Mouse (Mus musculus) midbrain, embryonic 15.5 days (tissue): ENCODE results near the gene Fads2. TPM values are rescaled to one million over a fixed set of nuclear protein-coding genes. Genes with fewer than 3 reads are reported as not detected.

Experiments
- ATAC-seq: fragments of 200-750 bp; cut with Nextera tagmentation; replicated peaks from 2 replicates; pipeline ENCODE4 v1.8.0; 2017; ENCODE audit warnings: moderate TSS enrichment
- H3K27ac ChIP-seq: fragments of 300-500 bp; sonication (generic); 2 replicates; pipeline ENCODE4 v1.5.1; 2015; ENCODE audit warnings: mild to moderate bottlenecking, inconsistent platforms
- H3K27me3 ChIP-seq: fragments of 300-500 bp; sonication (generic); replicated peaks from 2 replicates; pipeline ENCODE4 v1.6.1; 2015; ENCODE audit warnings: inconsistent platforms
- H3K36me3 ChIP-seq: fragments of 300-500 bp; sonication (generic); replicated peaks from 2 replicates; pipeline ENCODE4 v1.6.1; 2015; ENCODE audit warnings: inconsistent platforms
- H3K4me1 ChIP-seq: fragments of 300-500 bp; sonication (generic); 2 replicates; pipeline ENCODE4 v1.6.1; 2015; ENCODE audit warnings: inconsistent platforms
- H3K4me2 ChIP-seq: fragments of 300-500 bp; sonication (generic); 2 replicates; pipeline ENCODE4 v1.6.1; 2015; ENCODE audit warnings: inconsistent platforms, mild to moderate bottlenecking, moderate library complexity
- H3K4me3 ChIP-seq: fragments of 300-500 bp; sonication (generic); 2 replicates; pipeline ENCODE4 v1.5.1; 2015; ENCODE audit warnings: mild to moderate bottlenecking, inconsistent platforms
- H3K9ac ChIP-seq: fragments of 300-500 bp; sonication (generic); 2 replicates; pipeline ENCODE4 v1.6.1; 2015; ENCODE audit warnings: mild to moderate bottlenecking, inconsistent platforms
- H3K9me3 ChIP-seq: fragments of 300-500 bp; sonication (generic); 2 replicates; pipeline ENCODE4 v1.6.1; 2016; ENCODE audit warnings: inconsistent platforms
- WGBS: fragments of 180-500 bp; shearing (Covaris S2); methylation state at CpG from one replicate; pipeline ENCODE4 v1.1.7; 2015; ENCODE audit warnings: mixed read lengths; 5-methylcytosine and 5-hydroxymethylcytosine counted together
- polyA plus RNA-seq: library from polyadenylated mRNA; unstranded; fragments of >200 nt; fragmentation: Nextera tagmentation; extraction: Ambion mirVana; gene quantifications from 2 replicates; pipeline ENCODE4 v1.2.1, GENCODE M21; 2015

The Fads2 gene
- polyA plus RNA-seq, 1 experiment from 2014 or later, result 215 TPM

DNA sequence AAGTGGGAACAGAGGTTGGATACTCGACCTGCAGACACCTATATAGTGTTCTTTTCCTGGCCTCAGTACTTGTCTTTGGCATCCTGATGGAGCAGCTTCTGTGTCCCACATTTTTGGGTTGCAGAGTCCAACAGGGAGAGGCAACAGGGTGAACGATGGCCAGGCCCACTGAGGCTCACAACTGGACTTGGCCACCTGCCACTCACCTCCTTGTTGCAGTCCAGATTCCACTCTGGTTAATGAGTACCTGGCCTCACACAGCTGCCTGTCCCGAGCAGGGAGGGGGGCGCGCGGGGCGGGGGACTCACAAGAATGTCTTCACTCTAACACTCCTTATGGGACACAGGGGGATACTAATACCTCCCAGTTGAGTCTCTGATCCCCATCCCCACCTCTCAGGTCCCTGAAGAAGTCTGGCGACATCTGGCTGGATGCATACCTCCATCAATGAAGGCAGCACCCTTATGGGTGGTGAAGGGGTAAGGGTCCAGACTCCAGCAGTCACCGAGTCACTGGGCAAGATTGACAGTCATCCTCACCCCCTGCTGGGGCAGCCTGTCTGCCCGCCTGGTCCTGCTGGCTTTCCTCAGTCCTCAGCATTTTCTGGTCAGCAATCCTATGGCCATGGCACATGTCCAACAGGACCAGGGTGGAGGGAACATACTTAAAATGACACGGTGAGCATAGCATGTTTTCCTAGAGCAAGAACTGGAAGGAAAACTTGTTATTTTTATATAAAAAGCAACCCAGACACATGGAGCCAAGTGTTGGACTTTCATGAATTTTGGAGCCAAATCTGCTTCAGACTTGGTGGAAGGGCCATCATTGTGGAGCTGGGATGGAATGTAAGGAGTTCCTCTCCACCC is 43.8 kb downstream of the Fads2 start:
- ATAC-seq, result no peak
- peaks cover 3% of the 10 kb centered on the region; the same call in 1 of the 2 replicates for H3K36me3 ChIP-seq
- H3K27ac ChIP-seq, result no peak overlapping the region
- H3K4me3 ChIP-seq, result no peak overlapping the region
- 76% methylated on average over 11 of the region's 11 CpGs for WGBS
- no peak overlapping the region for H3K4me2 ChIP-seq
- no peaks in the 10 kb centered on the region for H3K9me3 ChIP-seq
- H3K9ac ChIP-seq, result no peak overlapping the region
- H3K4me1 ChIP-seq, result peaks cover 4% of the 10 kb centered on the region; the same call in 1 of the 2 replicates
- H3K27me3 ChIP-seq, result no peaks in the 10 kb centered on the region

GRCm38 (mm10) chr19:10056686-10057085 is 44.9 kb downstream of the Fads2 start:
- no peak overlapping the region for H3K9ac ChIP-seq
- H3K27ac ChIP-seq, result no peak overlapping the region
- no peaks in the 10 kb centered on the region for H3K27me3 ChIP-seq
- peaks cover 3% of the 10 kb centered on the region; the same call in 1 of the 2 replicates for H3K36me3 ChIP-seq
- H3K4me1 ChIP-seq, result peaks cover 4% of the 10 kb centered on the region; the same call in 1 of the 2 replicates
- no peaks in the 10 kb centered on the region for H3K9me3 ChIP-seq
- WGBS, result 90% methylated on average over 3 of the region's 3 CpGs
- no peak overlapping the region for H3K4me2 ChIP-seq
- H3K4me3 ChIP-seq, result no peak overlapping the region
- no peak for ATAC-seq

DNA sequence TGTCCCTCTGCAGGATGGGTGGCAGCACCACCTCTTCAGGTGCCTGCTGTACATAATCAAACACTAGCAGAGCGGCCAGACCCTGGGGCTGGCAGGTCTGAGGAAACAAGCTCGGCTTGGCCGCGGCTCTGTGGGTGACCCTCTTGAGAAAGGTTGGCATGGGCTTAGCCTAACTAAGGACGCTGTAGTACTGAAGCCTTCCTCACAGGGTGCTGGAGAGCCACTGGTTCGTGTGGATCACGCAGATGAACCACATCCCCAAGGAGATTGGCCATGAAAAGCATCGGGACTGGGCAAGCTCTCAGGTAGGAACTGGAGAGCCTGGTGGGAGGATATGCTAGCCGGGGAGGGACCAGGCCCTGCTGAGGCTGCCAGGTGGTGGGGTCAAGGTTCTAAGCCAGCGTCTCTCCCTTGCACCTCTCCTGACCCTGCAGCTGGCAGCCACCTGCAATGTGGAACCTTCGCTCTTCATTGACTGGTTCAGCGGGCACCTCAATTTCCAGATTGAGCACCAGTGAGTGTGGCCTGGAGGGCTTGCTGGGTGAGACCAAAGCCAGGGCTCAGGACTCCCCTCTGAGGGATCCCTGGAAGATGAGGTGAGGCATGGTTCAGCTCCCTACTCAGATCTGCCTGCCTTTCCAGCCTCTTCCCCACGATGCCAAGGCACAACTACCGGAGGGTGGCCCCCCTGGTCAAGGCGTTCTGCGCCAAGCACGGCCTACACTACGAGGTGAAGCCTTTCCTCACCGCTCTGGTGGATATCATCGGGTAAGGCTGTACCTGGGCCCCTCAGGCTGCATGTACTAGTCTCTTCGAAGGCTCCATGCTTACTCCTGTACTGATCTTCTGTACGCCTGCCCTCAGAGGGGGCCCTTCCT is 45.5 kb downstream of the Fads2 start:
- no peak overlapping the region for H3K9ac ChIP-seq
- H3K9me3 ChIP-seq, result no peaks in the 10 kb centered on the region
- ATAC-seq, result no peak
- H3K36me3 ChIP-seq, result peaks cover 3% of the 10 kb centered on the region; the same call in 1 of the 2 replicates
- H3K4me2 ChIP-seq, result no peak overlapping the region
- H3K4me1 ChIP-seq, result peaks cover 4% of the 10 kb centered on the region; the same call in 1 of the 2 replicates
- WGBS, result 85% methylated on average over 22 of the region's 22 CpGs
- H3K27ac ChIP-seq, result no peak overlapping the region
- no peak overlapping the region for H3K4me3 ChIP-seq
- no peaks in the 10 kb centered on the region for H3K27me3 ChIP-seq

DNA sequence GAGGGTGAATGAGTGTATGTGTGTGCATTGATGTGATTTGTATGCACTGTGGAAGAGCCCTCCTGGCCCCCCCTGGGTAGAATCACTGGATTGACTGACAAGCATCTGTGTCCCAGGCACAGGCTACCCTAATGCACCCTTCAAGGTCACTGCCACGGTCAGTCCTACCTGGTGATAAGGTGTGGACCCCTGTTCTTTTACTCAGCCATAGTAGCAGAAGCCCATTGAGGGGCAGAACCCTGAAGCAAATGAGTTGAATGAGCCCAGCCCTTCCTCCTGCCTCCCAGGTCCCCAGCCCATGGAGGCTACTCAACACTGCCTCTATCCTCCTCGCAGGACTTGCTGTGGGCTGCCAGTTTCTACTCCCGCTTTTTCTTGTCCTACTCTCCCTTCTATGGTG is 46.3 kb downstream of the Fads2 start:
- H3K4me3 ChIP-seq, result no peak overlapping the region
- 81% methylated on average over 3 of the region's 3 CpGs for WGBS
- H3K36me3 ChIP-seq, result peaks cover 3% of the 10 kb centered on the region; the same call in 1 of the 2 replicates
- H3K27ac ChIP-seq, result no peak overlapping the region
- no peak overlapping the region for H3K4me2 ChIP-seq
- no peak overlapping the region for H3K9ac ChIP-seq
- H3K4me1 ChIP-seq, result no peaks in the 10 kb centered on the region
- no peak for ATAC-seq
- no peaks in the 10 kb centered on the region for H3K27me3 ChIP-seq
- no peaks in the 10 kb centered on the region for H3K9me3 ChIP-seq

- ATAC-seq, result no peak
- 88% methylated on average over 6 of the region's 6 CpGs for WGBS
- Histone ChIP-seq H3K27ac (no peak overlapping the region), H3K27me3 (no peaks in the 10 kb centered on the region), H3K4me2 (no peak overlapping the region), H3K36me3 (peaks cover 3% of the 10 kb centered on the region; the same call in 1 of the 2 replicates), H3K4me1 (no peaks in the 10 kb centered on the region), H3K9me3 (no peaks in the 10 kb centered on the region), H3K9ac (no peak overlapping the region), H3K4me3 (no peak overlapping the region)
These were observed 47.0 kb downstream of the Fads2 start for GRCm38 (mm10) chr19:10054361-10055075.

- Histone ChIP-seq H3K4me2 (no peak overlapping the region), H3K27ac (no peak overlapping the region), H3K9ac (no peak overlapping the region), H3K36me3 (peaks cover 3% of the 10 kb centered on the region; the same call in 1 of the 2 replicates), H3K27me3 (no peaks in the 10 kb centered on the region), H3K9me3 (no peaks in the 10 kb centered on the region), H3K4me3 (no peak overlapping the region), H3K4me1 (no peaks in the 10 kb centered on the region)
- no peak for ATAC-seq
- WGBS, result 94% methylated on average over 10 of the region's 10 CpGs
These were observed 47.8 kb downstream of the Fads2 start for GRCm38 (mm10) chr19:10053692-10054260.

DNA sequence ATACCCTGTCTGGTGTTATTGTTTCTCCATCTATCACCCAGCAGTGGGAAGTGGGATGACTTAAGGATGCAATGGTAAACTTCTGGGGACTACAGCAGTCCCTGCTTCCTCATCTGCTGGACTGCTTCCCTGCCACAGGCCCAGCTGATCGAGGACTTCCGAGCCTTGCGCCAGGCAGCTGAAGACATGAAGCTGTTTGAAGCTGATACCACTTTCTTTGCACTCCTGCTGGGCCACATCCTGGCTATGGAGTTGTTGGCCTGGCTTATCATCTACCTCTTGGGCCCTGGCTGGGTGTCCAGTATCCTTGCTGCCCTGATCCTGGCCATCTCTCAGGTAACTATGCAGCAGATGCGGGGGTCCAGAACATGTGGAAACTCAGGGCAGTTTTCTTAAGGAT is 48.8 kb downstream of the Fads2 start:
- Histone ChIP-seq H3K9me3 (no peaks in the 10 kb centered on the region), H3K27ac (no peak overlapping the region), H3K4me2 (no peak overlapping the region), H3K9ac (no peak overlapping the region), H3K27me3 (no peaks in the 10 kb centered on the region), H3K4me1 (no peaks in the 10 kb centered on the region), H3K4me3 (no peak overlapping the region), H3K36me3 (peaks cover 3% of the 10 kb centered on the region; the same call in 1 of the 2 replicates)
- 92% methylated on average over 4 of the region's 4 CpGs for WGBS
- ATAC-seq, result no peak

DNA sequence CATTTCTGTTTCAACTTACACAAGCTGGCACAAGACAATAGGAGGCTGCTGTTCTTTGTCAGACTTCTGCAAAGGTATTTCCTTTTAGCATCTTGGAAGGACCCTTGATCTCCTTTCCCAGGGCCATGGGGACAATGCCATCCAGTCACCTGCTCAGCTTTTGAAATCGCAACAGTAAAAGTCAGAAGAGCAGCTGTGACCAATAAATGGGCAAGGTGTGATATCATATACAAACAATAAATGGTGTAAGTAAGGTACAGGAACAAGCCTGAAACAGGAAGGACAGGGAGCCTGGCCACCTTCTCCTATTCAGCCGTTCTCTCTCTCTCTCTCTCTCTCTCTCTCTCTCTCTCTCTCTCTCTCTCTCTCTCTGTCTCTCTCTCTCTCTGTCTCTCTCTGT is 51.1 kb downstream of the Fads2 start:
- 95% methylated on average over 2 of the region's 2 CpGs for WGBS

GRCm38 (mm10) chr19:10049533-10049932 is 52.0 kb downstream of the Fads2 start:
- Histone ChIP-seq H3K27ac (no peak overlapping the region), H3K4me3 (no peak overlapping the region), H3K9ac (no peak overlapping the region), H3K36me3 (no peaks in the 10 kb centered on the region; the same call in 1 of the 2 replicates), H3K9me3 (no peaks in the 10 kb centered on the region), H3K4me1 (no peaks in the 10 kb centered on the region), H3K27me3 (no peaks in the 10 kb centered on the region), H3K4me2 (no peak overlapping the region)
- no peak for ATAC-seq

More for the DNA sequence above, 51.1 kb downstream of the Fads2 start:
- no peaks in the 10 kb centered on the region for H3K4me1 ChIP-seq
- H3K9me3 ChIP-seq, result no peaks in the 10 kb centered on the region
- H3K9ac ChIP-seq, result no peak overlapping the region
- no peak overlapping the region for H3K27ac ChIP-seq
- no peak overlapping the region for H3K4me3 ChIP-seq
- no peak for ATAC-seq
- no peak overlapping the region for H3K4me2 ChIP-seq
- no peaks in the 10 kb centered on the region; the same call in 1 of the 2 replicates for H3K36me3 ChIP-seq
- no peaks in the 10 kb centered on the region for H3K27me3 ChIP-seq

DNA sequence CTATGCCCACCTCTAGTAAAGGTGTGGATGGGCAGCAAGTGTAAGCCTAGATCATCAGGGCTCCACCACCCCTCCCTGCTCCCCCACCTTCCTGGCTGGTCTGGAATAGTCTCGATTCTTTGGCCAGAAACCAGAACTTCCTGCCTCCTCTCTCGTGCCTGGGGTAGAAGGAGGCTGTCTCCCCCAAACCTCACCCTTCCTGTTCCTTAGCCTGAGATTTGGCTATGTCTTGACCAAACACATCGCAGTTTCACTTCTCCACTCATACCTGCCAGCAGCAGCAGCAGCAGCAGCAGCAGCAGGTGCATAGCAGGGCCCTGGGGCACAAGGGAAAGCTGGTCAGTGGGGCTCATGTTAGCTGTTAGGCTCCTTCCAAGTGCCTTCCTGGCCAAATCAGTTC is 54.6 kb downstream of the Fads2 start:
- no peaks in the 10 kb centered on the region for H3K36me3 ChIP-seq
- H3K27ac ChIP-seq, result no peak overlapping the region
- H3K9ac ChIP-seq, result no peak overlapping the region
- no peaks in the 10 kb centered on the region for H3K9me3 ChIP-seq
- H3K4me1 ChIP-seq, result peaks cover 18% of the 10 kb centered on the region
- WGBS, result 64% methylated on average over 3 of the region's 3 CpGs
- H3K4me2 ChIP-seq, result no peak overlapping the region
- no peak for ATAC-seq
- H3K27me3 ChIP-seq, result no peaks in the 10 kb centered on the region
- no peak overlapping the region for H3K4me3 ChIP-seq

DNA sequence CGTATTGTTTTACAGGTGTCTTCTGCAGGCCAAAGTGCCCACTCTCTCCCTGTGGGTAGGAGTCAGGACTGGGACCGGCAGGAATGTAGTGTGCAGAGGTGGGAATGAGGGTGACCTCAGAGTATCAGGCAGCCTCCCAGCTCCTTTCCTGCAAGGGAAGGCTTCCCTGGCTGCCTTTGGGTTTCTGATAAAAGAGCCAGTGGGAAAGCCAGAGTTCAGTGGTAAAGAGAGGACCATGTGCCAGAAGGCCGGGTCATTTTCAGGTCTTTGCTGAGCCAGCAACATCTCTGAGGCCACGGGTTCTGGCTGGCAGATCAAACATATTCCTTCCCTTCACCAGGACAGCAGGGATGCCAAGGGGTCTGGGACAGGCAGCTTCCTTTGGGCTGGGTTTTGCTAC is 55.2 kb downstream of the Fads2 start:
- Histone ChIP-seq H3K9me3 (no peaks in the 10 kb centered on the region), H3K4me1 (peaks cover 20% of the 10 kb centered on the region), H3K4me3 (no peak overlapping the region), H3K36me3 (no peaks in the 10 kb centered on the region), H3K9ac (no peak overlapping the region), H3K4me2 (no peak overlapping the region), H3K27ac (no peak overlapping the region), H3K27me3 (no peaks in the 10 kb centered on the region)
- no peak for ATAC-seq
- WGBS, result 72% methylated on average over 4 of the region's 4 CpGs
